Mouse (Mus musculus) left cerebral cortex, adult 2 months (tissue): ENCODE data around the gene Lmntd1. TPM values are rescaled to one million over a fixed set of nuclear protein-coding genes. Genes with fewer than 3 reads are reported as not detected.

Source experiments
- DNase-seq, 2 experiments: peaks; one replicate each; pipeline ENCODE4 v3.0.0; 2021 to 2022; ENCODE audit warnings: low spot score in 2 of 2, mixed read lengths in 1 of 2; ENCODE audit errors: extremely low spot score in 1 of 2
- H3K27ac ChIP-seq: fragments of 200-600 bp; 2 replicates; pipeline ENCODE4 v1.8.1; 2022
- H3K4me3 ChIP-seq: fragments of 200-600 bp; 2 replicates; pipeline ENCODE4 v1.8.1; 2022
- CTCF ChIP-seq: fragments of 200-600 bp; IDR thresholded peaks from 2 replicates; pipeline ENCODE4 v1.8.1; 2022; ENCODE audit warnings: antibody characterized with exemption, mild to moderate bottlenecking, moderate library complexity
- intact Hi-C: fragments of 180-260 bp; cut with DNase I; formaldehyde crosslinking; loops from one replicate; pipeline ENCODE4 v1.15.1; 2025
- total RNA-seq, 2 experiments: library from RNA; stranded (reverse); gene quantifications; 2 replicates each; pipeline ENCODE4 v1.2.3; 2021

Lmntd1 gene
- total RNA-seq, 2 experiments from 2014 or later, result 1.8 to 2.0 TPM

DNA sequence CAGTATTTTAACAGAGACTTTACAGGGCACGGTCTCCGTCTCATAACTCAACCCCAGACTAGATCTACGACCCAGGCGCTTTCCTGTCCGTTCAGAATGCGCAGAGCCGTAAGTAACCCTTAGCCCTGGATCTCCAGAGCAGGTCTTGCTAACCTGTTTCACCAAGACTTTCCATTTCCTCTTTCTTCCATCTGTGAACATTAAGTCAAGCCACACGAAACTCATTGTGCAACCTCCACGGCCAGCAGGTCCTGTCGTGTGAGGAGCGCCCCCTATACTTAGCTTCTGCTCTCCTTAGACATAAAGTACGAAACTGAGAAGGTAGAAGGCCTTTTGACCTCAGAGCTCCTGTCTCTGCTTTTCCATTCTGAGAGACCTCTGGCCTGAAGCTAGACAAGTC lies 105.3 kb downstream of the Lmntd1 start:
- Histone ChIP-seq H3K4me3 (no peak overlapping the region), H3K27ac (no peak overlapping the region)
- no peak for TF ChIP-seq CTCF
- intact Hi-C loops, result no loop called here
- no peak for DNase-seq

DNA sequence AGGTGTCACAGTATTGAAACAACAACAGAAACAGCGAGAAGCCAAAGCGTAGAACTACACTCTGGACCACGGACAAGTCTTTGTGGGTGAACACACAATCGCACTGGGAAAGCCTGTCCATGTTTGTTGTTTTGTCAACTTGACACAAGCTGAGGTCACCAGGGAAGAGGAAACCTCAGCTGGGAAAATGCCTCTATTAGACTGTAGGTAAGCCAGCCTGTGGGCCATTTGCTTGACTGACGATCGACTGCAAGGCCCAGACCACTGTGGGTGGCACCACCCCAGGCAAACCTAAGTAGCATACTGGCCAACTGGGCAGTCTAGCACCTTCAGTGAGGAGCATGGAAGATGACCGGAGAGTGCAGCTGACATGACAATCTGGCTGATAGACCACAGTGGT lies 112.4 kb downstream of the Lmntd1 start:
- TF ChIP-seq CTCF, result no peak
- Histone ChIP-seq H3K4me3 (no peak overlapping the region), H3K27ac (no peak overlapping the region)
- intact Hi-C loops, result no loop called here
- DNase-seq, result no peak

DNA sequence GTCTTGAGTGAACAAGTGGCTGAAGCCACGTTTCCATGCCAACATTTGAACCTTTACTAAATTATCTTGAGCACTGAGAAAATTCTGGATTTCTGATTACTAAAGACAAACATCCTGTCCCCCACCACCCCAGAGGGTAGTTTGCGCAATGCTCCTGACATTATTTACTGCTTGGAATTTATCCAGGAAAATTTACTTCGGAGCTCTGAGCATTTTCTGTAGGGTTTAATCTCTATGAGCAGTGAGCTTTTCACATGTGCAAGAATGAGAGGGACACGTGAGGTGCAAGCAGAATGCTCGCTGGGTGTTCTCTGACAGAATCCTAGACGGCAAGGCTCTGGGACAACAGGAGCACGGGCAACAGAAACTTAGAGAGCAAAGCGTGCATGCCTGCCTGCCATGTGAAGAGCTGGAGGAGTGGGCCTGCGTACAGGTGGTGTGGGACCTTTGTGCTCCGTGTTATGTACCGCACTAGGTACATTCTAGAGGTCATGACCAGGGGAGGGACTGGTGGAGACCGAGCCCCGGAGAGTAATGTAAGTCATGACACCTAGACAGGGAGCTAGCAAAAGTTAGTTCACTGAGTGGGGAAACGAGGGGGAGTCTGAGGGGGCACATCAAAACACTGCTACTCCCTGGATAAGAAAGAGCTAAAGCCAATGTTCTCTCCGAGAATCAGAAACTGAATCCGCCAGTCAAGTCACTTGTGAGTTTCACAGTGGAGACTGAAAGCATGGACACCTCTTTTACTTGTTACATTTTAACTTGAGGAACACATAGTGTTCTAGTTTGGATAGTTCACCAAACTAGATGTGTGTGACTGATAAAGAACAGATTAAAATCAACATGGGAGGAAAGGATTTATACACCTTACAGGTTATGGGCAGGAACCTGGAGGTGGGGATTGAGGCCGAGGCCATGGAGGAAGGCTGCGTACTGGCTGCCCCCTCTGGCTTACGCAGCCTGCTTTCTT lies 114.3 kb downstream of the Lmntd1 start:
- no peak overlapping the region for H3K27ac ChIP-seq
- intact Hi-C loops, result no loop called here
- no peak overlapping the region for H3K4me3 ChIP-seq
- DNase-seq, result no peak
- TF ChIP-seq CTCF, result no peak

DNA sequence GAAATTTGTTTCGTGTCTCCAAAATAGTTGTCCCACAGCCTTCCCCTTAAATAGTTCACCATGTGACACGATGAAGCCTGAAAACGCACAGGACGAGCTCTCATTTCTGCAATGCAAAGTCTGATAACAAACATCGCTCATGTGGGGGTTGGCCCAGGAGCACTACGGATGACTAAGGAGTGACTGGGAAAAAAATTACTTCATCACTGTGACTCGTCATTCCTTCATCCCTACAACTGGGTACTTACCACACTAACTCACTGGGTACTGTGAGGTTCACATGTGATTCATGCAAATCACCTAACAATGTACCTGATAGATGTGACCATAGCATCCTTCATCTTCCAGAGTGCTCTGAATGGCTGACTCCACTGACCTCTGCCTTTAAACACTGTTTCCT lies 118.4 kb downstream of the Lmntd1 start:
- intact Hi-C loops, result no loop called here
- no peak for DNase-seq
- no peak for TF ChIP-seq CTCF
- no peak overlapping the region for H3K4me3 ChIP-seq
- no peak overlapping the region for H3K27ac ChIP-seq

DNA sequence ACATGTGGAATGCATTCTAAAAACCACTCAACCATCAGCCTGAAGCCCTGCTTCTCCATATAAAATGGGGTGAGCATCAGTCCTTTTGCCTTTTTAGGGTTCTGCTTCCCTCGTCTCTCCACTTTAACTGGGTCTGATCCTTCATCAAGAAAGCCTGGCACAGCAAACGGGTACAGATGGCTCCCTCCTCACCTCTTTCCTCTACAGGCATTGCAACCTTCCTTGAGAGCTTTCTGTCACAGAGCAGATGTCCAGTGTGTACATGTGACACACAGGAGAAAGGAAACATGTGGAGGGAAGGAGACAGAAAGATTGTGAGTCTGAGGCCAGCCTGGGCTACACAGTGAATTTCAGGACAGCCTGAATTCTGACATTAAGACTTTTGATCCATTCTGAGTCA lies 125.9 kb downstream of the Lmntd1 start:
- H3K4me3 ChIP-seq, result no peak overlapping the region
- intact Hi-C loops, result no loop called here
- H3K27ac ChIP-seq, result no peak overlapping the region
- DNase-seq, result no peak
- no peak for TF ChIP-seq CTCF

DNA sequence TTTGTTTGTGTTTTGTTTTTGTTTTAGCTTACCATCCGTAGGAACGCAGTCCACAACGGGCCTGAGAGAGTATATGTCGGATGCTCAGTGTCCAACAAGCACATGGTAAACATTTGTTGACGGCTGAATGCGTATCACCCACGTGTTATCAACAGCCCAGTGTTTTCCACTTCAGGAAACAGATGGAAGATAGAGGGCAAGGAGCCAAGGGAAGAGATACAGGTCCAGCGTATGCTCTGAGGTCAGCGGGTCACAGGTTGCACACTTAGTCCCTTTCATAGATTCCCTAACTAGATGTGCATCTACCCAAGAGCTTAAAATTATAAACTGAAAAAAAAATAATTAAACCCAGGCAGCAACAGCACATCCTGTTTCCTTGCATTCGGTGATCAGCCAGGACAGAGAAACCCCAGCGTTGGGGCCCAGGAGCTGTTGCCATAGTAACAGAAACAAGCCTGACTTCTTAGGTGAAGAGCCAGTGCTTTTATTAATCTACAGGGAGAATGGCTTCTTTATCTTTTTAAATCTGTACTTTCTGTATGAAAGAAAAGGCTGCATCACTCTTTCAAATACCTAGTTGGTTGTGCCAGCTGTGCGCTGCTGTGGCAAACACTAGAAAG lies 128.0 kb downstream of the Lmntd1 start:
- intact Hi-C loops, result no loop called here
- Histone ChIP-seq H3K27ac (no peak overlapping the region), H3K4me3 (no peak overlapping the region)
- TF ChIP-seq CTCF, result no peak
- DNase-seq, result no peak

DNA sequence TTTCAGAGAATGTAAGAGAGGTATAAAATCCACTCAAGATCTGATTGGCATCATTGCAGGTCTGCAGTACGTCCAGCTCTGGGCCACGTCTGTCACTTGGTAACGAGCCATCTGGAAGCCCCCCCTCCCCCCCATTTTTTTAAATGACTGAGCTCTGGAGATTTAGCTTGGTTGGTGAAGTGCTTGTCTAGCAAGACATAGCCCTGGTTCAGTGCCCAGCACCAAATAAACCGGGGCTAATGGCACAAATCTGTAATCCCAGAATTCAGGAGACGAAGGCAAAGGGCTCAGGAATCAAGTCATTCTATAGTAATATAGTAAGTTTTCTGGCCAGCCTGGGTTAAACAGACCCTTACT lies 130.8 kb downstream of the Lmntd1 start:
- no peak for DNase-seq
- intact Hi-C loops, result no loop called here
- Histone ChIP-seq H3K4me3 (no peak overlapping the region), H3K27ac (no peak overlapping the region)
- no peak for TF ChIP-seq CTCF

DNA sequence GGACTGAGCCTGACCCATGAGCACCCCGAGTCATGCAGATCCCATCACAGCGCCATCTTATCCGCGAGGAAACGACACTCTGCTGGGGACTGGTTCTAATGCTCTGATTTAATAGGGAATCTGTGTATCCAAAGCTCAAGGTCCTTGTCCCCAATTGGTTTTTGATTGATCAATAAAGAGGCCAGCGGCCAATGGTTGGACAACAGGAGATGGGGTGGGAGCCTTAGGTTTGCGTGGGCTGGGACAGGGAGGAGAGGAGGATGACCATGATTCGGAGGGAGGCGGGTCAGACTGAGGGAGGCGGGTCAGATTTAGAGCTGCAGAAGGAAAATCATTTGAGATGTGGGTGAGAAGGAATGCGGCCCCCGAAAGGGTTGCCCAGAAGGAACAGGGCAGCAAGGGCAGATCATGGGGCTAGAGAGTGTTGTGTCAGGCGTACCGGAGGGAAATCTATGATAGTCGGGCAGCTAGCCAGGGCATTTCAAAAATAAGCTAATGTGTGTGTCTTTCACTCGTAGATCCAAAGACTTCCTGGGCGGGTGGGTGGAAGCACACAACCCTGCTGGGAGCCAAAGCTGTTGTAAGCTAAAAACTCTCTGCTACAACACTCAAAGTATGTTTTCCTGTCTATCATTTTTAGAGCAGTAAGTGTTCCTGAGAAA lies 131.3 kb downstream of the Lmntd1 start:
- TF ChIP-seq CTCF, result no peak
- no peak for DNase-seq
- Histone ChIP-seq H3K27ac (no peak overlapping the region), H3K4me3 (no peak overlapping the region)
- intact Hi-C loops, result no loop called here

DNA sequence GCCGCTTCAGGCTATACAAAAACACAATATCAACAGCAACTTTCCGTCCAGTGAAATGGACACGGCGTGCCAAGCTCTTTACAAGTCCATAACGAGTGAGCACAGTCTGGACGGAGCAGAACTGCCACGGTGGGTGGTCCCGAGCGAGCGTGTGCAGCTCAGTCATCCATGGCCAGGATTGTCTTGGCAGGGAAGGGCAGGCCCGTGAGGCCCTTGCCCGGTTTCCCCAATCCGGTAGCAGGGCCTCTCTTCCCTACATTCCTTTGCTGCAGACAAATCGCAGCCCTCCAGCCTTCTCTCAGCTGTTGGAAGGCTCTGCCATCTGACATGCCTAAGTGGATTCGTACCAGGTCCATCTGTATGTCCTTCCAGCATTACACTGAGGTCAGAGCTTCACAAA lies 132.2 kb downstream of the Lmntd1 start:
- intact Hi-C loops, result no loop called here

DNA sequence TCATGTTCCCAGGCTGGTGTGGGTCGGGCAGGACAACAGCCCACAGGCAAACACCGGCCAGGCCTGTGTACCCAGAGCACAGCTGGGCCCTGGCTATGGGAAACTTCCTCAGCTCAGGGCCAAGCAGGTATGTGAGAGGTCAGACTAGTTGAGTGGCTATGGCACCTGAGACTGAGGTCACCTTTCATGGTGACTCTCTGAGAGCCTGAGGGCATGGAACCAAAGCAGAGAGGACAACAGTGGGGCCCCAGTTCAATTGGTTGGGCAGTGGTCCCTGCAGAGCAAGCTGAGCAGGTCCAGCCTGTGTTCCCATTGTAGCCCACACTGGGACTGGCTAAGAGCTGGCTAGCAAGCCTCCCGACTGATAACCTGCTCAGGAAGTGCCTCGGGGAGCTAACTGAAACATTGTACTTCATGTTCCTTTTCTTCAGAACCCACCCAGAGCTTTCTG lies 135.3 kb downstream of the Lmntd1 start:
- no peak for DNase-seq
- intact Hi-C loops, result no loop called here
- Histone ChIP-seq H3K4me3 (no peak overlapping the region), H3K27ac (no peak overlapping the region)
- no peak for TF ChIP-seq CTCF

More for the DNA sequence above, 132.2 kb downstream of the Lmntd1 start:
- no peak for DNase-seq
- Histone ChIP-seq H3K4me3 (no peak overlapping the region), H3K27ac (no peak overlapping the region)
- no peak for TF ChIP-seq CTCF

DNA sequence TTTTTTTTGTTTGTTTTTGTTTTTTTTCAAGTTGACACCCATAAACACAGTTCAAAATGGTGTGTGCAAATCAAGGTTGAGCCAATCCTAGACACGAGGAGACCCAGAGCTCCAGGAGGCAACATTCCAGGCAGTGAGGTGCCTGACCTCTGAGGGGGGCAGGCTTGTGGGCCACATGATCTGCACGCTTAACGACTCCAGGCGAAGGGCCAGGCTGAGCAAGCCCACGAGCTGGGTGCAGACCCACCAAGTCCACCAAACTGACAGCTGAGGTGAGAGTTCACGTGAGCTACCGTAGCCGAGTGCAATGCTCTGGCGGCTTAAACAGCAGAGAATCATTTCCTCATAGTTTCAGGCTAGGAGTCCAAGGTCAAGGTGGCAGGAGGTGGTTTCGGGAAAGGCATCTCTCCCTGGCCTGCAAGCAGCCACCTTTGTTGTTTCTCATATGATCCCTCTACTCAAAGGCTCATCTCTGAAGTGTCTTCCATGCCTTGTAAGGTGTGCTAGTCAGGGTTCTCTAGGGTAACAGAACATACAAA lies 136.7 kb downstream of the Lmntd1 start:
- intact Hi-C loops, result no loop called here
- Histone ChIP-seq H3K4me3 (no peak overlapping the region), H3K27ac (no peak overlapping the region)
- no peak for DNase-seq
- no peak for TF ChIP-seq CTCF
